ENCODE assay signal across 27 mouse cellular contexts in genomic region chr5:97077676-97078075, GRCm38 (mm10). TPM values are rescaled to one million over a fixed set of nuclear protein-coding genes. Genes with fewer than 3 reads are reported as not detected.
DNase-seq lines count a peak whose midpoint lies in the region; ATAC-seq lines count a peak whose summit lies in the region.
"Had no signal": no experiment of that assay in that cellular context is flagged by ENCODE, and none has a peak within 500 bp of the region (broad histone marks: within the 10 kb centered on the region; RNA-seq: fewer than 3 reads in every experiment).

No protein-coding gene starts in this region.

- peak; percentile 47; the same call in 1 of the 2 replicates for ATAC-seq in hindbrain, embryonic 15.5 days (ENCODE audit: low FRiP score, low read depth)
- ATAC-seq in liver, embryonic 11.5 days (replicated peaks; ENCODE audit: low FRiP score), result no peak
- ATAC-seq in liver, embryonic 12.5 days, result no peak
- ATAC-seq in neural tube, embryonic 14.5 days (ENCODE audit: low read depth), result 0 out of 2 replicates have a peak, but pooled peaks have one; percentile 9

- H3K9ac ChIP-seq in hindbrain, embryonic 15.5 days, result no peak overlapping the region
- H3K9ac ChIP-seq in liver, embryonic 11.5 days (ENCODE audit: low read depth, low read length), result no peak overlapping the region
- no peak overlapping the region for H3K9ac ChIP-seq in liver, embryonic 12.5 days
- no peak overlapping the region for H3K9ac ChIP-seq in neural tube, embryonic 14.5 days (replicated peaks; ENCODE audit: low read depth, low read length)
- H3K9ac ChIP-seq: embryonic facial prominence, embryonic 13.5 days; heart, embryonic 15.5 days; limb, embryonic 13.5 days; liver, embryonic 14.5 days; lung, embryonic 14.5 days; stomach, embryonic 15.5 days had no signal

- WGBS in hindbrain, embryonic 15.5 days, result 52% methylated on average over 7 of the region's 7 CpGs
- 85% methylated on average over 7 of the region's 7 CpGs for WGBS in hindbrain, embryonic 10.5 days
- WGBS in liver, embryonic 11.5 days, result 78% methylated on average over 7 of the region's 7 CpGs
- 83% methylated on average over 7 of the region's 7 CpGs for WGBS in liver, embryonic 12.5 days (ENCODE audit: insufficient replicate concordance)
- WGBS in neural tube, embryonic 14.5 days, result 48% methylated on average over 7 of the region's 7 CpGs

- H3K27me3 ChIP-seq in hindbrain, embryonic 15.5 days, result no peaks in the 10 kb centered on the region
- H3K27me3 ChIP-seq in hindbrain, embryonic 10.5 days (ENCODE audit: insufficient read depth, poor library complexity, severe bottlenecking), result no peaks in the 10 kb centered on the region
- no peaks in the 10 kb centered on the region for H3K27me3 ChIP-seq in liver, embryonic 11.5 days (replicated peaks; ENCODE audit: control insufficient read depth, insufficient read depth, low read length)
- no peaks in the 10 kb centered on the region for H3K27me3 ChIP-seq in liver, embryonic 12.5 days (replicated peaks)
- no peaks in the 10 kb centered on the region for H3K27me3 ChIP-seq in neural tube, embryonic 14.5 days (ENCODE audit: control insufficient read depth, insufficient read depth, low read length)
- H3K27me3 ChIP-seq: embryonic facial prominence, embryonic 13.5 days; heart, embryonic 15.5 days; limb, embryonic 13.5 days; megakaryocyte, embryonic 14.5 days; stomach, embryonic 15.5 days had no signal

- peaks cover 3% of the 10 kb centered on the region; the same call in 1 of the 2 replicates for H3K4me1 ChIP-seq in hindbrain, embryonic 15.5 days (replicated peaks)
- peaks cover 5% of the 10 kb centered on the region; the same call in 1 of the 2 replicates for H3K4me1 ChIP-seq in hindbrain, embryonic 10.5 days (replicated peaks)
- H3K4me1 ChIP-seq in liver, embryonic 11.5 days (replicated peaks; ENCODE audit: control insufficient read depth, insufficient read depth, low read length), result no peaks in the 10 kb centered on the region
- H3K4me1 ChIP-seq in liver, embryonic 12.5 days, result no peaks in the 10 kb centered on the region; the same call in 1 of the 2 replicates
- no peaks in the 10 kb centered on the region for H3K4me1 ChIP-seq in neural tube, embryonic 14.5 days (ENCODE audit: control insufficient read depth, insufficient read depth, low read length)
- H3K4me1 ChIP-seq: embryonic facial prominence, embryonic 13.5 days; stomach, embryonic 15.5 days had no signal

- H3K9me3 ChIP-seq in hindbrain, embryonic 15.5 days, result no peaks in the 10 kb centered on the region
- no peaks in the 10 kb centered on the region for H3K9me3 ChIP-seq in hindbrain, embryonic 10.5 days
- H3K9me3 ChIP-seq in liver, embryonic 11.5 days (ENCODE audit: control insufficient read depth, low read length), result no peaks in the 10 kb centered on the region
- H3K9me3 ChIP-seq in liver, embryonic 12.5 days (replicated peaks), result no peaks in the 10 kb centered on the region
- H3K9me3 ChIP-seq in neural tube, embryonic 14.5 days (ENCODE audit: control insufficient read depth, low read length), result no peaks in the 10 kb centered on the region
- H3K9me3 ChIP-seq: embryonic facial prominence, embryonic 13.5 days; heart, embryonic 15.5 days; limb, embryonic 13.5 days; megakaryocyte, embryonic 14.5 days; stomach, embryonic 15.5 days had no signal

- H3K36me3 ChIP-seq in hindbrain, embryonic 15.5 days, result no peaks in the 10 kb centered on the region; the same call in 1 of the 2 replicates
- no peaks in the 10 kb centered on the region for H3K36me3 ChIP-seq in hindbrain, embryonic 10.5 days
- H3K36me3 ChIP-seq in liver, embryonic 11.5 days (ENCODE audit: control insufficient read depth, insufficient read depth, low read length), result peaks cover 6% of the 10 kb centered on the region; the same call in 1 of the 2 replicates
- peaks cover 96% of the 10 kb centered on the region for H3K36me3 ChIP-seq in liver, embryonic 12.5 days
- 0 out of 2 replicates have a peak, but pooled peaks cover 1% of the 10 kb centered on the region for H3K36me3 ChIP-seq in neural tube, embryonic 14.5 days (ENCODE audit: control insufficient read depth, insufficient read depth, low read length)
- H3K36me3 ChIP-seq: embryonic facial prominence, embryonic 13.5 days; heart, embryonic 15.5 days; stomach, embryonic 15.5 days had no signal

- H3K4me2 ChIP-seq in hindbrain, embryonic 15.5 days, result no peak overlapping the region
- H3K4me2 ChIP-seq in liver, embryonic 11.5 days, result no peak overlapping the region
- no peak overlapping the region for H3K4me2 ChIP-seq in liver, embryonic 12.5 days
- H3K4me2 ChIP-seq in neural tube, embryonic 14.5 days (ENCODE audit: low read depth, low read length), result no peak overlapping the region
- H3K4me2 ChIP-seq: embryonic facial prominence, embryonic 13.5 days; heart, embryonic 15.5 days; limb, embryonic 13.5 days; lung, embryonic 14.5 days; stomach, embryonic 15.5 days had no signal

- no peak overlapping the region for H3K4me3 ChIP-seq in hindbrain, embryonic 15.5 days
- H3K4me3 ChIP-seq in hindbrain, embryonic 10.5 days, result no peak overlapping the region
- H3K4me3 ChIP-seq in liver, embryonic 11.5 days (ENCODE audit: low read depth, low read length), result no peak overlapping the region
- H3K4me3 ChIP-seq in liver, embryonic 12.5 days, result no peak overlapping the region
- no peak overlapping the region for H3K4me3 ChIP-seq in neural tube, embryonic 14.5 days (ENCODE audit: low read depth, low read length)
- H3K4me3 ChIP-seq: embryonic facial prominence, embryonic 13.5 days; erythroblast, embryonic 14.5 days; heart, embryonic 15.5 days; limb, embryonic 13.5 days; megakaryocyte, embryonic 14.5 days; stomach, embryonic 15.5 days had no signal

- H3K27ac ChIP-seq in hindbrain, embryonic 15.5 days (replicated peaks), result no peak overlapping the region
- no peak overlapping the region for H3K27ac ChIP-seq in hindbrain, embryonic 10.5 days
- no peak overlapping the region for H3K27ac ChIP-seq in liver, embryonic 11.5 days (ENCODE audit: low read depth, low read length)
- H3K27ac ChIP-seq in liver, embryonic 12.5 days, result no peak overlapping the region
- H3K27ac ChIP-seq in neural tube, embryonic 14.5 days (ENCODE audit: low read depth, low read length), result no peak overlapping the region
- H3K27ac ChIP-seq: embryonic facial prominence, embryonic 13.5 days; heart, embryonic 15.5 days; limb, embryonic 13.5 days; liver, embryonic 14.5 days; stomach, embryonic 15.5 days had no signal

- DNase-seq in hindbrain, embryonic 10.5 days (ENCODE audit: low spot score), result no peak
- DNase-seq in liver, embryonic 11.5 days (ENCODE audit: low spot score), result peak; percentile 10
- no peak for DNase-seq in neural tube, embryonic 10.5 days (ENCODE audit: extremely low spot score, low spot score)
- peak; percentile 58 for DNase-seq in retina, postnatal 7 days (ENCODE audit: low read depth, low spot score)
- no peak for DNase-seq in right cerebral cortex, postnatal 10 days (ENCODE audit: low spot score in 2 of 2)
- DNase-seq: adrenal gland, adult 2 months; cerebellum, adult 18-20 months; cerebellum, postnatal 36 days; embryo, embryonic 11 days; gastrocnemius, postnatal 36 days; heart, postnatal 36 days; kidney, adult 11 months; layer of hippocampus, adult 9-11 months; lung, embryonic 14.5 days; lung, postnatal 36 days; right cerebral cortex, adult 18-20 months; thymus, postnatal 25 days had no signal

RNA-seq across cellular contexts. Expression of gene Paqr3, which starts 33.7 kb away (rescaled TPM):
- 17.9 and 20.4 TPM in 2 replicates for polyA plus RNA-seq in hindbrain, embryonic 15.5 days (2015; fragmentation: Nextera tagmentation; extraction: Ambion mirVana)
- 9.8 and 12.9 TPM in 2 replicates for polyA plus RNA-seq in hindbrain, embryonic 10.5 days (2016; fragmentation: Nextera tagmentation; extraction: Ambion mirVana)
- polyA plus RNA-seq in liver, embryonic 11.5 days (2014; fragmentation: Nextera tagmentation; extraction: Ambion mirVana), result 1.9 and 2.3 TPM in 2 replicates
- 1.3 and 1.8 TPM in 2 replicates for polyA plus RNA-seq in liver, embryonic 12.5 days (2016; fragmentation: Nextera tagmentation; extraction: Ambion mirVana)
- polyA plus RNA-seq in neural tube, embryonic 14.5 days (2014; fragmentation: Nextera tagmentation; extraction: Ambion mirVana), result 22.3 and 25.3 TPM in 2 replicates

Comparison
In these comparisons a context has a peak if more than half of its experiments do, and no peak if none do; other contexts are left out.
1. ATAC-seq: peak in hindbrain, embryonic 15.5 days (single experiment) and neural tube, embryonic 14.5 days (single experiment); none in liver, embryonic 11.5 days (single experiment) and liver, embryonic 12.5 days (single experiment).
2. DNase-seq: peak in liver, embryonic 11.5 days (single experiment) and retina, postnatal 7 days (single experiment); none in hindbrain, embryonic 10.5 days (single experiment), neural tube, embryonic 10.5 days (single experiment) and right cerebral cortex, postnatal 10 days (0 of 2).